Mouse (Mus musculus) lung, embryonic 15.5 days (tissue): ENCODE data around the gene Mfsd12. TPM values are rescaled to one million over a fixed set of nuclear protein-coding genes. Genes with fewer than 3 reads are reported as not detected.

Source experiments
- ATAC-seq: fragments of 200-750 bp; cut with Nextera tagmentation; 2 replicates; pipeline ENCODE4 v1.8.0; 2017; ENCODE audit warnings: moderate number of reproducible peaks, borderline replicate concordance; ENCODE audit not compliant: low FRiP score, low TSS enrichment; ENCODE audit errors: extremely low read depth
- H3K27ac ChIP-seq: fragments of 300-500 bp; sonication (generic); 2 replicates; pipeline ENCODE4 v1.5.1; 2015; ENCODE audit warnings: moderate library complexity, mild to moderate bottlenecking, inconsistent platforms
- H3K27me3 ChIP-seq: fragments of 300-500 bp; sonication (generic); 2 replicates; pipeline ENCODE4 v1.6.1; 2015; ENCODE audit warnings: inconsistent platforms
- H3K36me3 ChIP-seq: fragments of 300-500 bp; sonication (generic); 2 replicates; pipeline ENCODE4 v1.6.1; 2015; ENCODE audit warnings: inconsistent platforms
- H3K4me1 ChIP-seq: fragments of 300-500 bp; sonication (generic); 2 replicates; pipeline ENCODE4 v1.6.1; 2015; ENCODE audit warnings: inconsistent platforms
- H3K4me2 ChIP-seq: fragments of 300-500 bp; sonication (generic); 2 replicates; pipeline ENCODE4 v1.6.1; 2015; ENCODE audit warnings: inconsistent platforms, mild to moderate bottlenecking, moderate library complexity
- H3K4me3 ChIP-seq: fragments of 300-500 bp; sonication (generic); 2 replicates; pipeline ENCODE4 v1.5.1; 2015; ENCODE audit warnings: mild to moderate bottlenecking, inconsistent platforms
- H3K9ac ChIP-seq: fragments of 300-500 bp; sonication (generic); 2 replicates; pipeline ENCODE4 v1.6.1; 2015; ENCODE audit warnings: inconsistent platforms
- H3K9me3 ChIP-seq: fragments of 300-500 bp; sonication (generic); 2 replicates; pipeline ENCODE4 v1.6.1; 2016; ENCODE audit warnings: inconsistent platforms
- WGBS: fragments of 180-500 bp; shearing (Covaris S2); methylation state at CpG from one replicate; pipeline ENCODE4 v1.1.7; 2015; 5-methylcytosine and 5-hydroxymethylcytosine counted together
- polyA plus RNA-seq: library from polyadenylated mRNA; unstranded; fragments of >200 nt; fragmentation: Nextera tagmentation; extraction: Ambion mirVana; gene quantifications from 2 replicates; pipeline ENCODE4 v1.2.1, GENCODE M21; 2015

Gene Mfsd12
- polyA plus RNA-seq, 1 experiment from 2014 or later: 20.4 TPM

DNA sequence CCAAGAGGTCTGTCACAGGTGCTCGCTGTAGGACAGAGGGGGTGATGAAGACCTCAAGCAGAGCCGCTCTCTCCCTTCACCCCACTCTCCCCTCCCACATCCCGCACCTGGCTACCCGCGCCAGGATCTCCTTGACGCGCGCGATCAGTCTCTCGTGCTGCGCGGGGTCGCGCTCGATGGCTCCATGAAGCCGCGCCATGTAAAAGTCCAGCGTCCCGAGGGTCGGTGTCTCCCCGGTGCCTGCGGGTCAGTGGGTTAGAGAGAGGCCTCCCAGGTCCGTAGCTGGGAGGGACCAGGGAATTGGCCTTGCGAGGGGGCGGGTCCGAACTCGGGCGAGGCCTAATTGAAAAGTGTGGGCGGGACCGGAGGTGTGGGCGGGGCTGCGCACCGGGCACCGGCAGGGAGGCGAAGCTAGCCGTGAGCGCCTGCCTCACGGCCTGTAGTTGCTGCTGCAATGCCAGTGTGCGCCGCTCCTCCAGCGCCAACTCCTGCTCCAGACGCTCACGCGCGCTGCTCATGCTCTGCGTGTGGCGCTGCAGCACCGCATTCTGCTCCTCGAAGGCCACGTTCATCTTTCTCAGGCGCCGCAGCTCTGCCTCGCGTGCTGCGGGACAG lies 10.7 kb upstream of the Mfsd12 start:
- H3K9ac ChIP-seq: 0 out of 2 replicates have a peak overlapping the region, but pooled peaks have one; percentile 12
- H3K27me3 ChIP-seq: peaks cover 35% of the 10 kb centered on the region
- H3K9me3 ChIP-seq: no peaks in the 10 kb centered on the region
- no peak for ATAC-seq
- WGBS: 10% methylated on average over 53 of the region's 55 CpGs
- H3K36me3 ChIP-seq: 0 out of 2 replicates have a peak, but pooled peaks cover 4% of the 10 kb centered on the region
- H3K4me3 ChIP-seq: peak overlapping the region; percentile 29
- H3K4me1 ChIP-seq: peaks cover 35% of the 10 kb centered on the region
- H3K27ac ChIP-seq: peak overlapping the region; percentile 57; the same call in 1 of the 2 replicates
- peak overlapping the region; percentile 56 for H3K4me2 ChIP-seq

GRCm38 (mm10) chr10:81349146-81349545 lies 8.1 kb upstream of the Mfsd12 start:
- peak overlapping the region; percentile 79 for H3K4me2 ChIP-seq
- peaks cover 10% of the 10 kb centered on the region for H3K27me3 ChIP-seq
- H3K4me1 ChIP-seq: peaks cover 30% of the 10 kb centered on the region
- ATAC-seq: no peak
- H3K4me3 ChIP-seq: peak overlapping the region; percentile 86
- H3K36me3 ChIP-seq: 0 out of 2 replicates have a peak, but pooled peaks cover 4% of the 10 kb centered on the region
- H3K9me3 ChIP-seq: no peaks in the 10 kb centered on the region
- H3K9ac ChIP-seq: peak overlapping the region; percentile 83
- H3K27ac ChIP-seq: peak overlapping the region; percentile 70; the same call in 1 of the 2 replicates
- WGBS: 7% methylated on average over 12 of the region's 12 CpGs

DNA sequence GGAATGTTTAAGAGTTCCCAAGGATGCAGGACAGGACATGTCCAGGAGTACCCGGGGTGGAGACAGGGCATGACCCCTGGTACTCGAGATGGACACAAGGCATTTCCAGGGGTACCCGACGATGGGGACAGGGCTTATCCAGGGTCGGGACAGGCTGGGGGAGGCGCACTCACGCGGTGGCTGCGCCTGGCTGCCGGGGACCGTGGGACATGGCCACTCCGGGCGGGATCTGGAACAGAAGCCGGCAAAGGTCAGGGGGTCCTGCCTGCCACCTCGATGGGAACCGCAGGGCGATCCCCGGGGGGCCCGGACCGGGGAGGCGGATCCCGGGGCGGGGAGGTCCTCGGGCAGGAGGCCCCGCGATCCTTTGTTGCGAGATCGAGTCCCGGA lies 7.3 kb upstream of the Mfsd12 start:
- peaks cover 30% of the 10 kb centered on the region for H3K4me1 ChIP-seq
- H3K27ac ChIP-seq: peak overlapping the region; percentile 70
- 0 out of 2 replicates have a peak, but pooled peaks cover 4% of the 10 kb centered on the region for H3K36me3 ChIP-seq
- ATAC-seq: peak; percentile 16
- H3K9ac ChIP-seq: peak overlapping the region; percentile 83
- peak overlapping the region; percentile 86 for H3K4me3 ChIP-seq
- no peaks in the 10 kb centered on the region for H3K9me3 ChIP-seq
- 0% methylated on average over 29 of the region's 29 CpGs for WGBS
- H3K4me2 ChIP-seq: peak overlapping the region; percentile 79
- peaks cover 3% of the 10 kb centered on the region; the same call in 1 of the 2 replicates for H3K27me3 ChIP-seq

DNA sequence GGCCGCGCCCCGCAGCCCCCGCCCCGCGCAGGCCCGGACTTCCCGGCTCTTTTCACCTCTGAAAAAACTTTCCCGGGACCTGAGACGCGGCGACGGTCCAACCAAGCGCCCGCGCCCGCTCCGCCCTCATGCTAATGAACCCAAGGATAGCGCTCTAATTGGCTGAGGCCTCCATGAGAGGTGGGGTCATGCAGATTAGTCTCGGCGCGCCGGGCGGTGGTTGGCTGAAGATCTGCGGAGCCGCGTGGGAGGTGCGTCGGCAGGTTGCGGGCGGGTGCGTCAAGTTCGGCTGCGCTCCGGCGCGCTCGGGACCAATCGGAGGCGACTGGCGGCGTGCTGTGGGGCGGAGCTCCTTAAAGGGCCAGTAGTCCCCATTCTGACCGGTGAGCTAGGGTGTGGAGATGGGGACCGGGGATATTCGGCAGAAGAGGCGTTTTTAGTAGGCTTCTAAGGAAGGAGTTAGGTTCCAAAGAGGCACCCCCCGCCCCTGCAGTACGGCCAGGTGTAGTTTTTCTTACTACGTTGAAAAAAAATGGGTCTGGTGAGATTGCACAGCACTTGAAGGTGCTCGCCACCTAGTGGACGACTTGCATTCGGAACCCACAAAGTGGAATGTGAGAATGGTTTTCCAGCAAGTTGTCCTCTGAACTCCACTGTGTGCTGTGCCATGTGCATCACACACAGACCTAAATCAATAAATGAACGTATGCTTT lies 6.8 kb upstream of the Mfsd12 start, which contains the start of gene Hmg20b:
Gene Hmg20b, minus strand, starts transcription at position 130 of the 713 bp plus-strand sequence.
- Histone ChIP-seq H3K9me3 (no peaks in the 10 kb centered on the region), H3K36me3 (0 out of 2 replicates have a peak, but pooled peaks cover 4% of the 10 kb centered on the region), H3K4me2 (peak within 1 kb of the TSS; percentile 79), H3K9ac (peak within 1 kb of the TSS; percentile 83), H3K27ac (peak within 1 kb of the TSS; percentile 73), H3K4me3 (peak within 1 kb of the TSS; percentile 86), H3K4me1 (peaks cover 30% of the 10 kb centered on the region), H3K27me3 (no peaks in the 10 kb centered on the region)
- WGBS: under 1% methylated on average over 54 of the region's 54 CpGs
- peak; percentile 93 for ATAC-seq

- Histone ChIP-seq H3K9ac (no peak overlapping the region), H3K27ac (no peak overlapping the region), H3K9me3 (no peaks in the 10 kb centered on the region), H3K4me2 (no peak overlapping the region), H3K36me3 (0 out of 2 replicates have a peak, but pooled peaks cover 4% of the 10 kb centered on the region), H3K27me3 (no peaks in the 10 kb centered on the region), H3K4me1 (peaks cover 29% of the 10 kb centered on the region), H3K4me3 (no peak overlapping the region)
- no peak for ATAC-seq
- WGBS: 16% methylated on average over 9 of the region's 9 CpGs
Measured at GRCm38 (mm10) chr10:81351678-81352291, 5.5 kb upstream of the Mfsd12 start.

GRCm38 (mm10) chr10:81354738-81355477 lies 2.4 kb upstream of the Mfsd12 start:
- Histone ChIP-seq H3K4me1 (peaks cover 35% of the 10 kb centered on the region), H3K36me3 (no peaks in the 10 kb centered on the region), H3K27me3 (no peaks in the 10 kb centered on the region), H3K4me2 (no peak overlapping the region), H3K9me3 (no peaks in the 10 kb centered on the region), H3K27ac (no peak overlapping the region), H3K4me3 (no peak overlapping the region), H3K9ac (no peak overlapping the region)
- ATAC-seq: no peak
- WGBS: 58% methylated on average over 9 of the region's 9 CpGs

DNA sequence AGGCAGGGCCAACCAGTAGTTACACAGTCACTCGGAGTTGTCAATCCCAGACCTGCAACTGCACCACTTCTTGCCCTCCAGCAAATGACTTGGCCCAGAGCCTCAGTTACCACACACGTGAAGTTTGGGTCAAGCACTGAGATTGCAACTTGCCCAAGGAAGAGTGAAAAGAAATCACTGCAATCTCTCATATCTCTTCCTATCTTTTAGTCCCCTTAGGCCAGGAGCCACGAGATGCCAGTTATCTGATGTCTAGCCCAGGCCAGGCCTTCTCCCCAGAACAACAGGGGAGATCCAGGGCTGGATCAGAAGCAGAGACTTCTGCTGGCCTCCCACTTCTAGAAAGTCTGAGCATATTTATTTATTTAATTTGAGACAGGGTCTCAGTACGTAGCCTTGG lies 1.8 kb upstream of the Mfsd12 start:
- H3K4me3 ChIP-seq: no peak overlapping the region
- 77% methylated on average over 4 of the region's 4 CpGs for WGBS
- no peaks in the 10 kb centered on the region for H3K9me3 ChIP-seq
- H3K27me3 ChIP-seq: no peaks in the 10 kb centered on the region
- H3K36me3 ChIP-seq: no peaks in the 10 kb centered on the region; the same call in 1 of the 2 replicates
- no peak for ATAC-seq
- no peak overlapping the region for H3K4me2 ChIP-seq
- peaks cover 38% of the 10 kb centered on the region for H3K4me1 ChIP-seq
- no peak overlapping the region for H3K27ac ChIP-seq
- H3K9ac ChIP-seq: no peak overlapping the region

- H3K4me1 ChIP-seq: peaks cover 43% of the 10 kb centered on the region
- no peaks in the 10 kb centered on the region; the same call in 1 of the 2 replicates for H3K36me3 ChIP-seq
- peak overlapping the region; percentile 87 for H3K4me3 ChIP-seq
- H3K4me2 ChIP-seq: peak overlapping the region; percentile 99
- no peak for ATAC-seq
- H3K27me3 ChIP-seq: no peaks in the 10 kb centered on the region
- WGBS: 53% methylated on average over 12 of the region's 12 CpGs
- no peaks in the 10 kb centered on the region for H3K9me3 ChIP-seq
- peak overlapping the region; percentile 77; the same call in 1 of the 2 replicates for H3K9ac ChIP-seq
- H3K27ac ChIP-seq: peak overlapping the region; percentile 6; the same call in 1 of the 2 replicates
Measured at GRCm38 (mm10) chr10:81356352-81356990, 820 bp upstream of the Mfsd12 start.

GRCm38 (mm10) chr10:81358209-81358608 lies 918 bp downstream of the Mfsd12 start:
- H3K9me3 ChIP-seq: no peaks in the 10 kb centered on the region
- no peak for ATAC-seq
- peak overlapping the region; percentile 73 for H3K27ac ChIP-seq
- H3K36me3 ChIP-seq: no peaks in the 10 kb centered on the region; the same call in 1 of the 2 replicates
- peak overlapping the region; percentile 87 for H3K4me3 ChIP-seq
- peak overlapping the region; percentile 99 for H3K4me2 ChIP-seq
- WGBS: 22% methylated on average over 4 of the region's 4 CpGs
- no peaks in the 10 kb centered on the region; the same call in 1 of the 2 replicates for H3K27me3 ChIP-seq
- peak overlapping the region; percentile 77 for H3K9ac ChIP-seq
- H3K4me1 ChIP-seq: peaks cover 59% of the 10 kb centered on the region

DNA sequence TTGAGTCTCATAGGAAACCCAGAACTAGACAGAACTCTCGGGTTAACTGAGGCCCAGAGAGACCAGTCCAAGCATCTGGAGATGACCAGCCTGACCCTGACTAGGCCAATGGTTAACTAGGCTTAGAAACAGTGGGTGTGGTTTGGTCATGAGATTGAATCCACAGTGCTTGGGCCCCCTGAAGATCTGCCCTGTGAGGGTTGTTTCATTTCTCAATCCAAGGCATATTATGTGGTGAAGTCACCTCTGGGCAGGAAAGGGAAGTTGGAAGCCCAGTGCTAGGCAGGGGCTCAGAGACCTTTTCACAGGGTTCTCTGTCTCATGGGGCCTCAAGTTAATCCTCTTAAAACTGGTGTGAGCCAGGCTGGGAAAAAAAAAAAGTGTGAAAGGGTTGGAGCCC lies 1.6 kb downstream of the Mfsd12 start:
- peak overlapping the region; percentile 87 for H3K4me3 ChIP-seq
- peaks cover 5% of the 10 kb centered on the region; the same call in 1 of the 2 replicates for H3K27me3 ChIP-seq
- H3K27ac ChIP-seq: peak overlapping the region; percentile 73
- H3K9ac ChIP-seq: no peak overlapping the region; the same call in 1 of the 2 replicates
- H3K36me3 ChIP-seq: no peaks in the 10 kb centered on the region; the same call in 1 of the 2 replicates
- WGBS: 66% methylated on average over 1 of the region's 1 CpGs
- H3K4me2 ChIP-seq: peak overlapping the region; percentile 99
- H3K9me3 ChIP-seq: no peaks in the 10 kb centered on the region
- no peak for ATAC-seq
- peaks cover 66% of the 10 kb centered on the region for H3K4me1 ChIP-seq
